ENCODE assay signal across 20 mouse cellular contexts in genomic region chr2:7519473-7519872, GRCm38 (mm10). TPM values are rescaled to one million over a fixed set of nuclear protein-coding genes. Genes with fewer than 3 reads are reported as not detected.
A peak's percentile ranks its signal among the peaks of the same experiment; 100 is the strongest.
DNase-seq lines count a peak whose midpoint lies in the region; ATAC-seq and TF ChIP-seq lines count a peak whose summit lies in the region.
"Had no signal": no experiment of that assay in that cellular context is flagged by ENCODE, and none has a peak within 500 bp of the region (broad histone marks: within the 10 kb centered on the region; RNA-seq: fewer than 3 reads in every experiment).

No protein-coding gene starts in this region.

- peak overlapping the region; percentile 15; the same call in 1 of the 2 replicates for H3K27ac ChIP-seq in left cerebral cortex, adult 2 months
- no peak overlapping the region for H3K27ac ChIP-seq in lung, embryonic 16.5 days (ENCODE audit: low read length)
- H3K27ac ChIP-seq: embryonic facial prominence, embryonic 12.5 days; forebrain, embryonic 12.5 days; heart, adult 2 months; hindbrain, embryonic 10.5 days; hindbrain, embryonic 14.5 days had no signal

- no peaks in the 10 kb centered on the region for H3K27me3 ChIP-seq in lung, embryonic 16.5 days (ENCODE audit: control insufficient read depth, insufficient read depth, low read depth, low read length)
- no peaks in the 10 kb centered on the region for H3K27me3 ChIP-seq in myocyte (ENCODE audit: control insufficient read depth, insufficient read depth, insufficient read length)
- H3K27me3 ChIP-seq: embryonic facial prominence, embryonic 12.5 days; forebrain, embryonic 12.5 days; heart, embryonic 12.5 days had no signal

- H3K9ac ChIP-seq in lung, embryonic 16.5 days (ENCODE audit: low read length) = no peak overlapping the region
- H3K9ac ChIP-seq: embryonic facial prominence, embryonic 12.5 days; forebrain, embryonic 12.5 days; forebrain, postnatal 0 days; heart, embryonic 12.5 days; hindbrain, embryonic 14.5 days had no signal

- no peak overlapping the region for H3ac ChIP-seq in myocyte (ENCODE audit: control insufficient read depth, insufficient read length)

- intact Hi-C loops in left cerebral cortex, adult 2 months (cut with DNase I) = no loop called here

- no peak for TF ChIP-seq POLR2A in myocyte (IDR thresholded peaks at IDR 0.05; ENCODE audit: insufficient read length, low read depth)

- H3K4me2 ChIP-seq in lung, embryonic 16.5 days (ENCODE audit: low read depth, low read length) = no peak overlapping the region
- H3K4me2 ChIP-seq in myocyte (ENCODE audit: low read depth) = peak overlapping the region; percentile 50
- H3K4me2 ChIP-seq: embryonic facial prominence, embryonic 12.5 days; forebrain, embryonic 12.5 days; heart, embryonic 12.5 days; hindbrain, embryonic 14.5 days had no signal

- no peak for DNase-seq in left cerebral cortex, adult 2 months (ENCODE audit: extremely low spot score in 1 of 2, low spot score in 2 of 2)
- DNase-seq in left cerebral cortex, adult 8-10 months (ENCODE audit: low spot score in 2 of 2) = no peak
- no peak for DNase-seq in lung, adult 18-20 months
- DNase-seq in NIH3T3 (ENCODE audit: low read depth) = peak; percentile 52
- DNase-seq in layer of hippocampus, adult 9-11 months = no peak
- no peak for DNase-seq in kidney, postnatal 25 days
- DNase-seq: adrenal gland, postnatal 10 days; cerebellum, adult 11 months; cerebellum, adult 9-10 months; cerebellum, postnatal 25 days; forebrain, postnatal 0 days; gastrocnemius, postnatal 14 days; heart, adult 2 months had no signal

- no peaks in the 10 kb centered on the region for H3K9me3 ChIP-seq in lung, embryonic 16.5 days (ENCODE audit: control insufficient read depth, low read length)
- H3K9me3 ChIP-seq: embryonic facial prominence, embryonic 12.5 days; forebrain, embryonic 12.5 days; heart, embryonic 12.5 days; hindbrain, embryonic 10.5 days had no signal

- H3K79me2 ChIP-seq in myocyte (ENCODE audit: control insufficient read depth, insufficient read depth) = no peaks in the 10 kb centered on the region

- 48% methylated on average over 1 of the region's 1 CpGs for WGBS in lung, embryonic 16.5 days

- H3K36me3 ChIP-seq in lung, embryonic 16.5 days (ENCODE audit: control insufficient read depth, insufficient read depth, low read length) = no peaks in the 10 kb centered on the region
- H3K36me3 ChIP-seq in myocyte (ENCODE audit: control insufficient read depth, insufficient read depth) = no peaks in the 10 kb centered on the region
- H3K36me3 ChIP-seq: embryonic facial prominence, embryonic 12.5 days; forebrain, embryonic 12.5 days; heart, embryonic 12.5 days; hindbrain, embryonic 10.5 days had no signal

- H3K4me3 ChIP-seq in left cerebral cortex, adult 2 months = no peak overlapping the region
- no peak overlapping the region for H3K4me3 ChIP-seq in lung, embryonic 16.5 days (ENCODE audit: low read length)
- H3K4me3 ChIP-seq in myocyte = no peak overlapping the region
- H3K4me3 ChIP-seq: embryonic facial prominence, embryonic 12.5 days; forebrain, embryonic 12.5 days; heart, adult 2 months; heart, embryonic 12.5 days; hindbrain, embryonic 10.5 days had no signal

- peak; percentile 80 for ATAC-seq in lung, embryonic 16.5 days (ENCODE audit: low read depth)
- ATAC-seq: forebrain, postnatal 0 days had no signal

- no peak for TF ChIP-seq CTCF in left cerebral cortex, adult 2 months (IDR thresholded peaks at IDR 0.05)

- no peaks in the 10 kb centered on the region for H3K4me1 ChIP-seq in lung, embryonic 16.5 days (replicated peaks; ENCODE audit: control insufficient read depth, insufficient read depth, low read length)
- H3K4me1 ChIP-seq: embryonic facial prominence, embryonic 12.5 days; forebrain, embryonic 12.5 days; heart, embryonic 12.5 days; hindbrain, embryonic 10.5 days had no signal

TF ChIP-seq in myocyte, 11 proteins besides CTCF, POLR2A, EP300 and RAD21:
- TF ChIP-seq CEBPB (IDR thresholded peaks at IDR 0.05; ENCODE audit: insufficient read depth, poor library complexity, severe bottlenecking) = peak; percentile 85
- no peak for TF ChIP-seq USF1 (IDR thresholded peaks at IDR 0.05; ENCODE audit: low read depth)
TF ChIP-seq in myocyte: peak in this region for 1.

RNA-seq across cellular contexts. Expression of gene Celf2, which starts 10.1 kb away (rescaled TPM):
- 100 to 1,000 TPM; 448 to 459 TPM for total RNA-seq in left cerebral cortex, adult 2 months (2021)
- 100 to 1,000 TPM; 386 to 451 (median 404) TPM for total RNA-seq in left cerebral cortex, adult 8-10 months (2022)
- polyA plus RNA-seq in lung, embryonic 16.5 days (2015; fragmentation: Nextera tagmentation; extraction: Ambion mirVana) = 86.8 and 92.4 TPM in 2 replicates
- 30.1 TPM for polyA plus RNA-seq in myocyte (2012; fragmentation: generic; extraction: Trizol)
